Mouse (Mus musculus): ENCODE results near the gene Hspa12a.

DNA sequence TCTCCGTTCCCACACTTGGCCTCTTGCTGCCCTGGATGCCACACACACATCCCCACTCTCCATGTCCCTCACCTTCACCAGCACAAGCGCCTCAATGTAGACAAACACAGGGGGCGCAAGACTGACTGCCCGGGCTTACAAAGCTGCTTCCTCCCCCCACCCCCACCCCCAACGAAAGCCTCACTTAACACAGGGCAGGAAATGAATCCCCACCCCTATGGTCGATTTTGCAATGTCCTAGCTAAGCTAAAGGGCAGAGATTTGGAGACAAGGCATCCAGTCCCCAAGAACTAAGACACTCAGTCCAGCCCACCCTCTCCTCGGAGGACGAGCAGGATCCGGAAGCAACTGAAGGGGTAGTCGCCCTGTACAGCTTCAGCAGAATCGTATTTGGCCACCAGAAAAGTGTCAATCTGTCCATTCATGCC lies 32.5 kb downstream of the Hspa12a start:
- no peak for TF ChIP-seq ZC3H11A (IDR thresholded peaks at IDR 0.05; ENCODE audit: borderline replicate concordance, low read depth, low read length)
- no peak for TF ChIP-seq ZNF384 (IDR thresholded peaks at IDR 0.05; ENCODE audit: low read depth, low read length)
- no peak for TF ChIP-seq CHD2 (IDR thresholded peaks at IDR 0.05; ENCODE audit: low read depth, low read length)
- TF ChIP-seq MAFK (IDR thresholded peaks at IDR 0.05; ENCODE audit: insufficient read depth, low read depth, low read length): no peak
- no peak for TF ChIP-seq HCFC1 (IDR thresholded peaks at IDR 0.05; ENCODE audit: borderline replicate concordance, insufficient read depth, low read length)
